Mouse (Mus musculus): ENCODE measurements around the gene Atp8a2.
"Not testable (repeated sequence)": the region's sequence is repeated elsewhere in the genome, so short reads cannot be mapped to it uniquely, and the experiment has no call there.

- TF ChIP-seq POLR2A (IDR thresholded peaks at IDR 0.05; ENCODE audit: borderline replicate concordance, low read depth, low read length); CTCF (IDR thresholded peaks at IDR 0.05; ENCODE audit: low read depth, low read length): not testable (repeated sequence)
Measured at GRCm38 (mm10) chr14:59614149-59614548, 582.8 kb downstream of the Atp8a2 start.
